Mouse (Mus musculus): ENCODE measurements around the gene Csnk1e.

DNA sequence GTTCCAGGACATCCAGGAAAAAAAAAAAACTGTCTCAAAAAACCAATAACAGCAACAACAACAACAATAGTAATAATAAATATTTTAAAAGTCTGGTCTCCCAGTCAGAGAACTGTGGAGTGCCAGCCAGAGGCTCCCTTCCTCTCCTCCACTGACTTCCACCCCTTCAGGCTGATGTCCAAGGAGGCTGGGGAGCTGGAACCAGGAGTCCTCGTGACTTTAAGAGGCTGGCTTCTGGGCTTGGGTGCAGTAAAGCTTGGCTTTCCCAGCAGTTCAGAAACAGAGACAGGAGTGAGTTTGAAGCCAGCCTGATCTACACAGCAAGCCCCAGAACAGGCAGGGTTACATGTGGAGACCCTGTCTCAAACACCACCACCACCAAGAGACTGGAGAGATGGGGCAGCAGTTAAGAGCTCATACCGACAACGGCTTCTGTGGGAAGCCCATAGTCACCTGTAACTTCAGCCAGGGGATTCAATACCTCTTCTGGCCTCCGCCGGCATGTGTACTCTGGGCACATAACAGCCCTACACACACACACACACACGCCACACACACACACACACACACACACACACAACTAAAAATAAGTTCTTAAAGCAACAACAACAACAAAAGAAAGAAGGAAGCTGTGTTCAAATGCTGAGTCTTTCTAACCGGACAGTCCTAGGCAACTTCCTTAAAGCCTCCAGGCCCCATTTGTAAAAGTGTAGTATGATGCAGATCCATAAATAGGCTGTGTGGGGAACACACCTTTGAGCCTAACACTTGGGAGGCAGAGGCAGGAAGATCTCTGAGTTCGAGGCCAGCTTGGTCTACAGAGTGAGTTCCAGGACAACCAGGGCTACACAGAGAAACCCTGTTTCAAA, 9.3 kb downstream of the Csnk1e start:
- TF ChIP-seq POLR2A (IDR thresholded peaks at IDR 0.05; ENCODE audit: low read depth, low read length) (no peak), CTCF (IDR thresholded peaks at IDR 0.05; ENCODE audit: borderline replicate concordance, insufficient read depth, low read length) (no peak)

All from embryonic fibroblast, embryonic 13.5 days (primary cell).